Mouse (Mus musculus): ENCODE measurements around the gene Kcnq5. TPM values are rescaled to one million over a fixed set of nuclear protein-coding genes. Genes with fewer than 3 reads are reported as not detected.

The Kcnq5 gene
- total and polyA plus RNA-seq, 3 experiments, result not detected

GRCm38 (mm10) chr1:21521995-21522394 lies 439.7 kb downstream of the Kcnq5 start:
- H3K9ac ChIP-seq (ENCODE audit: control insufficient read depth, low read depth, low read length, poor library complexity, severe bottlenecking), result no peak overlapping the region
- no peaks in the 10 kb centered on the region for H3K36me3 ChIP-seq (ENCODE audit: control insufficient read depth in 1 of 2, insufficient read depth in 2 of 2, low read length in 2 of 2)
- H3K27ac ChIP-seq (ENCODE audit: control insufficient read depth, low read depth, low read length), result no peak overlapping the region
- TF ChIP-seq SMC3 (IDR thresholded peaks at IDR 0.05; ENCODE audit: low read depth, low read length) (peak; percentile 13; the same call in 1 of the 2 replicates), CTCF (IDR thresholded peaks at IDR 0.05 in 2 of 3, conservative IDR thresholded peaks at IDR 0.05 in 1 of 3; ENCODE audit: control insufficient read depth in 1 of 3, insufficient read depth in 1 of 3, low read depth in 2 of 3, low read length in 3 of 3, poor library complexity in 1 of 3, severe bottlenecking in 1 of 3) (peak in 2 of 3 experiments; percentile 18 to 26; a peak in 3 of 6 replicates), HCFC1 (IDR thresholded peaks at IDR 0.05; ENCODE audit: low read depth, low read length) (no peak)
- no peak overlapping the region for H3K4me3 ChIP-seq (ENCODE audit: control insufficient read depth in 1 of 2, insufficient read depth in 1 of 2, low read depth in 2 of 2, low read length in 2 of 2)
- DNase-seq (ENCODE audit: low read depth, low spot score), result peak; percentile 20
- H3K4me1 ChIP-seq (ENCODE audit: control insufficient read depth in 1 of 2, insufficient read depth in 2 of 2, low read length in 2 of 2), result no peaks in the 10 kb centered on the region
- no peaks in the 10 kb centered on the region for H3K79me2 ChIP-seq (ENCODE audit: control insufficient read depth, insufficient read depth, low read length, poor library complexity)
- H3K9me3 ChIP-seq (replicated peaks; ENCODE audit: insufficient read depth, low read length), result no peaks in the 10 kb centered on the region
- H3K27me3 ChIP-seq (ENCODE audit: control insufficient read depth in 1 of 2, insufficient read depth in 2 of 2, low read length in 2 of 2), result no peaks in the 10 kb centered on the region

GRCm38 (mm10) chr1:21521475-21521874 lies 440.3 kb downstream of the Kcnq5 start:
- no peak for DNase-seq (ENCODE audit: low read depth, low spot score)
- Histone ChIP-seq H3K27ac (ENCODE audit: control insufficient read depth, low read depth, low read length) (no peak overlapping the region), H3K36me3 (ENCODE audit: control insufficient read depth in 1 of 2, insufficient read depth in 2 of 2, low read length in 2 of 2) (no peaks in the 10 kb centered on the region), H3K9me3 (replicated peaks; ENCODE audit: insufficient read depth, low read length) (no peaks in the 10 kb centered on the region), H3K79me2 (ENCODE audit: control insufficient read depth, insufficient read depth, low read length, poor library complexity) (no peaks in the 10 kb centered on the region), H3K27me3 (ENCODE audit: control insufficient read depth in 1 of 2, insufficient read depth in 2 of 2, low read length in 2 of 2) (no peaks in the 10 kb centered on the region), H3K4me1 (ENCODE audit: control insufficient read depth in 1 of 2, insufficient read depth in 2 of 2, low read length in 2 of 2) (no peaks in the 10 kb centered on the region), H3K4me3 (ENCODE audit: control insufficient read depth in 1 of 2, insufficient read depth in 1 of 2, low read depth in 2 of 2, low read length in 2 of 2) (no peak overlapping the region), H3K9ac (ENCODE audit: control insufficient read depth, low read depth, low read length, poor library complexity, severe bottlenecking) (no peak overlapping the region)
- no peak for TF ChIP-seq RCOR1 (IDR thresholded peaks at IDR 0.05; ENCODE audit: low read depth, low read length)
- TF ChIP-seq ELF1 (IDR thresholded peaks at IDR 0.05; ENCODE audit: low read depth, low read length), result no peak
- no peak for TF ChIP-seq CHD2 (IDR thresholded peaks at IDR 0.05; ENCODE audit: low read length)
- no peak for TF ChIP-seq RAD21 (IDR thresholded peaks at IDR 0.05; ENCODE audit: low read depth, low read length)
- TF ChIP-seq USF2 (IDR thresholded peaks at IDR 0.05; ENCODE audit: borderline replicate concordance in 1 of 2, insufficient read depth in 1 of 2, low read depth in 1 of 2, low read length in 2 of 2), result no peak
- no peak for TF ChIP-seq POLR2AphosphoS2 (IDR thresholded peaks at IDR 0.05; ENCODE audit: low read length)

GRCm38 (mm10) chr1:21520116-21520645 lies 441.6 kb downstream of the Kcnq5 start:
- Histone ChIP-seq H3K79me2 (ENCODE audit: control insufficient read depth, insufficient read depth, low read length, poor library complexity) (no peaks in the 10 kb centered on the region), H3K9me3 (replicated peaks; ENCODE audit: insufficient read depth, low read length) (no peaks in the 10 kb centered on the region), H3K27me3 (ENCODE audit: control insufficient read depth in 1 of 2, insufficient read depth in 2 of 2, low read length in 2 of 2) (no peaks in the 10 kb centered on the region), H3K27ac (ENCODE audit: control insufficient read depth, low read depth, low read length) (no peak overlapping the region), H3K9ac (ENCODE audit: control insufficient read depth, low read depth, low read length, poor library complexity, severe bottlenecking) (no peak overlapping the region), H3K4me3 (ENCODE audit: control insufficient read depth in 1 of 2, insufficient read depth in 1 of 2, low read depth in 2 of 2, low read length in 2 of 2) (no peak overlapping the region), H3K36me3 (ENCODE audit: control insufficient read depth in 1 of 2, insufficient read depth in 2 of 2, low read length in 2 of 2) (no peaks in the 10 kb centered on the region), H3K4me1 (ENCODE audit: control insufficient read depth in 1 of 2, insufficient read depth in 2 of 2, low read length in 2 of 2) (no peaks in the 10 kb centered on the region)
- no peak for TF ChIP-seq RAD21 (IDR thresholded peaks at IDR 0.05; ENCODE audit: low read depth, low read length)
- no peak for TF ChIP-seq UBTF (IDR thresholded peaks at IDR 0.05; ENCODE audit: borderline replicate concordance, insufficient read depth, low read depth, low read length)
- no peak for TF ChIP-seq POLR2A (IDR thresholded peaks at IDR 0.05; ENCODE audit: control insufficient read depth in 1 of 2, insufficient read depth in 1 of 2, low read depth in 1 of 2, low read length in 2 of 2, poor library complexity in 1 of 2)
- no peak for TF ChIP-seq KAT2A (conservative IDR thresholded peaks at IDR 0.05; ENCODE audit: low read depth, low read length)
- no peak for TF ChIP-seq ZMIZ1 (IDR thresholded peaks at IDR 0.05; ENCODE audit: low read depth, low read length)
- no peak for TF ChIP-seq EP300 (IDR thresholded peaks at IDR 0.05; ENCODE audit: low read depth in 1 of 2, low read length in 2 of 2)
- TF ChIP-seq TBP (IDR thresholded peaks at IDR 0.05; ENCODE audit: low read depth, low read length), result no peak
- no peak for TF ChIP-seq BHLHE40 (IDR thresholded peaks at IDR 0.05; ENCODE audit: borderline replicate concordance, low read depth, low read length)
- no peak for TF ChIP-seq CHD2 (IDR thresholded peaks at IDR 0.05; ENCODE audit: low read length)
- TF ChIP-seq MYC (IDR thresholded peaks at IDR 0.05; ENCODE audit: low read depth, low read length), result no peak
- no peak for TF ChIP-seq NRF1 (IDR thresholded peaks at IDR 0.05; ENCODE audit: insufficient read depth, low read depth, low read length, poor library complexity, severe bottlenecking)
- no peak for TF ChIP-seq MAX (IDR thresholded peaks at IDR 0.05; ENCODE audit: low read length)
- TF ChIP-seq POLR2AphosphoS2 (IDR thresholded peaks at IDR 0.05; ENCODE audit: low read length), result no peak
- TF ChIP-seq MAZ (IDR thresholded peaks at IDR 0.05; ENCODE audit: low read depth, low read length), result no peak
- TF ChIP-seq SIN3A (IDR thresholded peaks at IDR 0.05; ENCODE audit: low read length), result no peak
- TF ChIP-seq ETS1 (IDR thresholded peaks at IDR 0.05; ENCODE audit: low read depth, low read length), result no peak
- TF ChIP-seq E2F4 (IDR thresholded peaks at IDR 0.05; ENCODE audit: borderline replicate concordance, low read depth, low read length), result no peak
- DNase-seq (ENCODE audit: low read depth, low spot score), result no peak
